Mouse (Mus musculus) effector memory CD4-positive, alpha-beta T cell, adult 5 months (primary cell): ENCODE data around the gene Chtop. TPM values are rescaled to one million over a fixed set of nuclear protein-coding genes. Genes with fewer than 3 reads are reported as not detected.

ENCODE experiments used
- polyA plus RNA-seq: library from polyadenylated mRNA; unstranded; fragments of 100-300 nt; shearing (Covaris generic); gene quantifications from one replicate; pipeline ENCODE4 v1.2.1, GENCODE M21; 2017

Gene Chtop
- polyA plus RNA-seq, result 165 TPM

DNA sequence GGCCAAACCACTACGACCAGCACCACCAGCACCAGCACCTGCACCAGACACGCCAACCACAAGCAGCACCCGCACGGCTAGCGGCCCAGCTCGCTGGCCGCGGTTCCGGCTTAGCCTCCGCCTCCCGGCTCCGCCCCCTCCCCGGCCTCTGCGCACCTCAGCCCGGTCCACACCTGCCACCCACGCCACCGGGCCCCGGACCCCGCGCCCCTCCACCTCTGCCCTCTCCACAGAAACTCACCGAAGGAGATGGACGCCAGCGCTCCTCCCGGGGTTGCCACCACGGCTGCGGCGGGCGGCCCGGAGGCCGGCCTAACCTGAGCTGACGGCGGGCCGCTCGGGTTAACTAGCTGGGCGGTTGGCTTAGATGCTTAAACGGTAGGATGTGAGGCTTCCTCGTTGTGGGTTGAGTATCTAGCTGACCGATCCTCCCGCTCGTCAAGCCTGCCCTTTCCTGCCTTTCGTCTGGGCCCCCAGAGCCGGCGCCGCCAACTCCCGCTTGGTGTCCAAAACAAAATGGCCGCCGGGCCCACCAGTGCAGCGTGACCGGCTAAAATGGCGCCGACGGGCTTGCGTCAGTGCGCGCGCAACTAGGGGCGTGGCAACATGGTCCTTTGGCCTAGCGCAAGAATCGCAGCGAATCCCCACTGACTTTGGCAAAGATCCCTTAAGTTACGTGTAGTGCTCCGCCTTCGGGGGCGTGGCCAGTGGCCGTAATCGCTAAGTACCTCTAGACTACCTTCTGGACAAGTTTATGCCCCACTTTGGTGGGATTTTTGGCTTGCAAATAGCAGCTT, at the start of gene Chtop:
Gene Chtop (minus strand): TSS at position 549 of the 797 bp plus-strand sequence.

DNA sequence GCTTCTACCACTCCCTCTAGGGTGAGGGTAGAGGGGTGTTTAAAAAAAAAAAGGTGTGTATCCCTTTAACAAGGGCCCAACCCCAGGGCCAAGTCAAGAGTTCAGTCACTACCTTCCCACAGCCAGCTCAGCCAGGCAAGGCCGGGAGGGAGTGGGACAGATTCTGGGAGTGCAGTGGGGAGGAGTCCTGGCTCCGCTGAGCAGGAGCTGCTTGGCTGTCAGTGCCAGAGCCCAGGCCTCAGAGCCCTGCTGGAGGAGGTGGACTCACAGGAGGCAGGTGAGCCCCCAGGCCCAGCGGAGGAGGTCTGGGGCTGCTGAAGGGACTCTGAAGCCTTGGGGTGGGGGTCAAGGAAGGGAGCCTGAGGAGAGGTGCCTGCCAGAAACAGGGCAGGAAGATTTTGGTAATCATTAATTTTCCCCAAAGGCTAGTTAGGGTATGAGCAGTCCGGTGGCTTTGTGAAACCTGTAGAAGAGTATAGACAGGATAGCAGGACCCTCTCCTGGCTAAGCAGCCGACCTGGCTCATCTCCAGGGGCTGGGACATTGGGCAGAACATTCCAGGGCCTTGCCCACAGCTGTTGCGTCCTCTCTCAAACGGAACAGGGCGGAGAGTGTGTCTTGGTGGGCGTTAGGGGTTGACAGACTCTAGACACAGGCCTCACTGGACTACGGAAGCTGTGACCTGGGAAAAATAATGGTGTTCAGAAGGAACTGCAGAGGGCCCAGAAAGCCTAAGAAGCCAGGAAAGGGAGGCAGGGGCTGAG, 28.0 kb upstream of the Chtop start, which contains the start of gene S100a16:
Gene S100a16 (plus strand): TSS at position 114 of the 764 bp plus-strand sequence.

DNA sequence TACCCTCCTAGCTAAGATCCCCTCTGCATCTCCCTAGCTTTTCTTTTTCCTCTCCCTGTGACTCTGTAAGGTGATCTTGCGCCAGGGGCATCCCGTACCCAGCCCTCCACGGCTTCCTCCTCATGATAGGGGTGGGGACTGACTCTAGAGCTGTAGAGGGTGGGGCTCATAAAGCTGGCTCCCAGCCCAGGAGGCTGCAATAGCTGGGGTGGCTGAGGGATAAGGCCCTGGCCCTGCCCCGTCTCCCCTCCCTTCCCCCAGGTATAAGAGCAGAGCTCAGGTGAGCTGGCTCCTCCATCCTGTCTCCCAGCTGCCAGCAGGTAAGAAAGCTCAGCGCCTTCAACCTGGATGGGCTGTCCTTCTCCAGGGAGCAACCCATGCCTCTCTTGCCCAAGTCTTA, 17.3 kb upstream of the Chtop start, which contains the start of gene S100a14:
Gene S100a14 (plus strand): TSS at position 277 of the 400 bp plus-strand sequence.

DNA sequence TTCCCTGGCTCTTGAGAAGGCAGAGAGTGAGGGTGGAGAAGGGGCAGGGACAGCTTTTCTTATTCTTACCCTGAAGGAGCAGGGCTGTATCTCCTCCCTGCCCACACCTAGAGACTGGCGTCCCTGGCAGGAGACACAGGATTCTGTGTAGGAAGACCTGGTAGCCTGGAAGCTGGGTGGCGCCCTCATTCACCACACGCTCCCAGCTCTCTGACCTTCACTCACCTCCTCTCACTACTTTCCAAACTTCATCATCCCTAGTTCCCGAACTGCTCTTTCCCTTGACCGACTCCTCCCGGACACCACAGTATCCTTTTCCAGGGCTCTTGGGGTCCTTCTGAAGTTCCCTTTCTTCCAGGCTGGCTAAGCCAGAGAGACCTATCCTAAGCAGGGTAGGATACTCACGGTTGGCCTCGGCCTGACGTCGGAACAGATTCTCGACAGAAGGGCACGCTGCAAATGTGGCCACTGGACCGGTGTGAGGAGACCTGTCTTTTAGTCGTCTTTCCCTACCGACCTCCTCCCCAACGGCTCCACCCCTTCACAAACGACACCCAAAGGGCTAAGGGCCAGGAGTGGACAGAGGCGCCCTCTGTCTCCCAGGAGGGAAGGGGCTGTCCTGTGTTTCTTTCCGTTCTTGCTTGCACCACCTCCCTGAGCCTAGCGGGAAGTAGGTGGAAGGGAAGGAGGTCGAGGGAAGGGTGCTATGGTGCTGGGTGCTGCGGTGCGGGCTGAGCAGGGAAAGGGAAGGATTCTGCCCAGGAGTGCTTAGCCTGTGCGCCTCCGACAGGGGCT, 4.7 kb upstream of the Chtop start, which contains the start of the genes S100a1 and S100a13:
Gene S100a1 (minus strand): TSS at position 597 of the 795 bp plus-strand sequence.
Gene S100a13 (plus strand): TSS at position 640 of the 795 bp plus-strand sequence.

DNA sequence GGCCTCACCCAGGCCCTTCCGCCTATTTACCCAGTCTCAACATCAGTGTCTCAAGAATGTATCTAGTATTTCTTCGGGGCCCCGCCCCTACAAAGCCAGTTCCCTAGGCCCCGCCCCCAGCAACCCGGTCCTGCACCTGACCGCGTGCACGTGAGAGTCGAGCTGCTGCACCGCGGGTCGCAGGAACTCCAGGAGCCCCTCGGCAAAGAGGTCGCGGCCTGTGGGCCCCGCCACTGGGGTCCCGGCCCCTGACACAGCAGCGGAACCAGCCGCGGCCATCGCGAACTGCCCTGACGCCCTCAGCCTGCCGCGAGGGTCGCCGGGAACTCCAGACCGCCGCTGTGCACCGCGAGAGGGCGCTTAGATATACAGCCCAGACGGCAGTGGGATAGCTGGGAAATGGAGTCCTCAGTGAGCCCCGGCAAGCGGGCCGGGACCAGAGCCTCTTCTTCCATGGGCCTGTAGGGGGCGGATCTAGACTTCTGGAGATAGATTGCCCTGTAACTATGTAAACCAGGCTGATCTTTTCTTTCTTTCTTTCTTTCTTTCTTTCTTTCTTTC, 18.5 kb downstream of the Chtop start, which contains the start of gene Snapin:
Gene Snapin (minus strand): TSS at position 338 of the 561 bp plus-strand sequence.

DNA sequence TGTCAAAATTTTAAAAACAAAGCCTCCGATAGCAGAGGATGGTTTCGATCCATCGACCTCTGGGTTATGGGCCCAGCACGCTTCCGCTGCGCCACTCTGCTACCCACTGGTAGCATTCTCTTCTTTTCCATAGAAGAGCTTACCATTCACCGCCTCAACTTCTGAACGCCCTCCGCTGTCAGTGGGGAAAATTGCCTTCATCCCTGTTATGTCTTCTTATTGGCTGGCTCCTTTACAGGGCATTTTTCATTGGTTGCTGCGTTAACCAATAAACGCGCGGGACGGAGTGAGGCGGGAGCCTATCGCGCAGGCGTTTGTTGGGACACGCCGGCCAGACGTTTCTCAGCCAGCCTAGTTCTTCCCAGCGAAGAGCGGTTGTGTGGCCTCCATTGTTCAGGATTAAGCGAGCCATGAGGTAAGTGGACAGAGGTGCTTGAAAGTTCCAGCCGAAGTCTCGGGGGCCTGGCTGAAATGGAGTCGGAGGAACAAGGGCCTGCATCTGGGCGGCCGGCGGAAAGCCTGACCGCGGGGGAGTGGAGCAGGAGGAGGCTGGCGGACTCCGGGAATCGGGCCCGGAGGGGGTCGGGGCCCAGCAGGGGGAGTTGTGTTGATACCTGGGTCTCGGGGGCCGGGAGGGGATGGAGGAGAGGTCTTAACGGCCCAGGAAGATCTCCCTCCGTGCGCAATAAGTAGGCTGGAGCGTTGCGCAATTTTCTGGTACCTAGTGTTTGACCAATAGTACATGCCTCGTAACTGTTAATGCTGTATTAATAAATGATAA, 33.3 kb downstream of the Chtop start, which contains the start of gene Ilf2:
Gene Ilf2 (plus strand): TSS at position 296 of the 781 bp plus-strand sequence.

DNA sequence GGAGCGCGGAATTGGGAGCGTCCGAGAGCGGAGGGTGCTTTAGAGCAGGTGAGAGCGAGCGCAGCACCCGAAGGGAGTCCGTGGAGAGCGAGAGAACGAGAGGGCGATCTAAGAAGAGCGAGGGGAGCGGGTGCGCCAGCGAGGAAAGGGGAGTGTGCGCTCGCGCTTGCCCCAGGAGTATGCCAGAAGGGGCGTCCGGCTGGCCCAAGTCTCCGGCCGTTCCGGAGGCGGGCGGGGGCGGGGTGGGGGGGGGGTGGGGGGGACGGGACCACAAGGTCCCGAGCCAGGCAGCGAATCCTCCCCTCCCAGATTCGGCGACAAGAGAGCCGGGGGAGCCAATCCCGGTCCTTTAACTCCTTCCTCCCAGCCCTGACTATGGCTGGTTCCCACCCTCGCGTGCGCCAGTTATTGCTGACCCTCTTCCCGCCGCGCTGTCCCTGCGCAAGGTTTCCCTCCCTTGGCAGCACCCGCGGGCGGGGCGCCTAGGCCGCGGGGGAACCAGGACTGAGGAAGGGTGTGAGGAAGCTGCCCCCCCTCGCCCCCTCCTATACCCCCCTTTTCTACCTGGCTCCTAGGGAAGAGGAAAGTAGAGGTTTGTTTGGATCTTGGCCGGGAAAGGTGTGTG, 43.5 kb downstream of the Chtop start, which contains the start of gene Npr1:
Gene Npr1 (minus strand): TSS at position 181 of the 625 bp plus-strand sequence.

Other genes starting within 250 kb of the Chtop start
- gene Dennd4b, start 244.3 kb downstream of the Chtop start, polyA plus RNA-seq, result 34.1 TPM
- gene Gatad2b, start 216.3 kb downstream of the Chtop start, polyA plus RNA-seq, result 11.9 TPM
- not detected for gene Slc27a3, start 119.6 kb downstream of the Chtop start, polyA plus RNA-seq
- 18.6 TPM for gene Ints3, start 75.9 kb downstream of the Chtop start, polyA plus RNA-seq
- not detected for gene Npr1, start 43.6 kb downstream of the Chtop start, polyA plus RNA-seq
- 84.0 TPM for gene Ilf2, start 33.4 kb downstream of the Chtop start, polyA plus RNA-seq
- 56.9 TPM for gene Snapin, start 18.5 kb downstream of the Chtop start, polyA plus RNA-seq
- gene S100a1, start 4.9 kb upstream of the Chtop start, polyA plus RNA-seq, result 1.1 TPM
- gene S100a13, start 4.9 kb upstream of the Chtop start, polyA plus RNA-seq, result 123 TPM
- gene S100a14, start 17.4 kb upstream of the Chtop start, polyA plus RNA-seq, result not detected
- not detected for gene S100a16, start 27.8 kb upstream of the Chtop start, polyA plus RNA-seq
- gene S100a3, start 51.1 kb upstream of the Chtop start, polyA plus RNA-seq, result 2.3 TPM
- gene S100a2, start 80.7 kb upstream of the Chtop start, polyA plus RNA-seq, result not detected
- not detected for gene Gm42674, start 92.4 kb upstream of the Chtop start, polyA plus RNA-seq
- gene S100a4, start 94.3 kb upstream of the Chtop start, polyA plus RNA-seq, result 279 TPM
- not detected for gene S100a5, start 99.0 kb upstream of the Chtop start, polyA plus RNA-seq
- gene S100a6, start 103.4 kb upstream of the Chtop start, polyA plus RNA-seq, result 579 TPM
- gene S100a7a, start 144.5 kb upstream of the Chtop start, polyA plus RNA-seq, result 0.39 TPM
- not detected for gene S100a8, start 159.5 kb upstream of the Chtop start, polyA plus RNA-seq
- gene S100a9, start 186.2 kb upstream of the Chtop start, polyA plus RNA-seq, result not detected
- not detected for gene Pglyrp4, start 217.4 kb upstream of the Chtop start, polyA plus RNA-seq